Mouse (Mus musculus): Measurements from ENCODE around the gene Trnau1ap. TPM values are rescaled to one million over a fixed set of nuclear protein-coding genes. Genes with fewer than 3 reads are reported as not detected.
"Not testable (repeated sequence)": the region's sequence is repeated elsewhere in the genome, so short reads cannot be mapped to it uniquely, and the experiment has no call there.

The Trnau1ap gene
- polyA plus RNA-seq, 1 experiment from 2014 or later, result 75.7 TPM

DNA sequence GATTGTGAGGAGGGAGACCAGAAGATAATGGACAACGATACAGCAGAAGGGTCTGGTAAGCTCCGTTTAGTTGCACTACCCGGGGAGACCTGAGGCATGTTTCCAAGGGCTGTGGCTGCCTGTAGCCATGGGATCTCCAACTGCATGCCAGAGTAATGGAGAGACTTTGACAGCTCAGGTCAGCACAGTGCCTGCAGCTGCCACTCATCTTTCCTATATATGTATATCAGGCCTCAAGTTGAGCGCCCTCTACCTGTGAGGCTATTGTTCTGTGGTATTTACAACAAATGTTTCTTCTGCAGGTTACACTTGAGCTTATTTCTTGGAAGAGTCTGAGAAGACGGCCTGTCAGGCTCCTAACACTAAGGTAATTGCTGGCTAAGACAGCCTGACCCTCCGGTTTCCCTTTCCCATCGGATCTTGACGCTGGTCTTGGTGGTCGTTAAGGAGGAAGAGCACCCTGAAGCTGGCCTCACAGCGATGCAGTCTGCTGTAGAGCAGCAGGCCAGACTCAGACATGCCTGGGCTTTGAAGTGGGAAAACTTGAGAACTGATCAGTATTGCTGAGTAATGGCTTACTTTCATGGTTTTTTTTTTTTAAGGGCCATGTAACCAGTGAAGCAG is 19.4 kb downstream of the Trnau1ap start:
- ATAC-seq (ENCODE audit: insufficient number of reproducible peaks, low FRiP score, low TSS enrichment, low read depth), result no peak
- H3K4me2 ChIP-seq (replicated peaks), result peak overlapping the region; percentile 70
- peak overlapping the region; percentile 92; the same call in 1 of the 2 replicates for H3K9ac ChIP-seq
- peaks cover 48% of the 10 kb centered on the region for H3K36me3 ChIP-seq
- H3K27me3 ChIP-seq, result no peaks in the 10 kb centered on the region
- H3K4me1 ChIP-seq, result peaks cover 9% of the 10 kb centered on the region
- peak overlapping the region; percentile 91; the same call in 1 of the 2 replicates for H3K27ac ChIP-seq (replicated peaks)
- 21% methylated on average over 10 of the region's 10 CpGs for WGBS
- peak overlapping the region; percentile 77 for H3K4me3 ChIP-seq (replicated peaks)
- H3K9me3 ChIP-seq (replicated peaks), result no peaks in the 10 kb centered on the region

DNA sequence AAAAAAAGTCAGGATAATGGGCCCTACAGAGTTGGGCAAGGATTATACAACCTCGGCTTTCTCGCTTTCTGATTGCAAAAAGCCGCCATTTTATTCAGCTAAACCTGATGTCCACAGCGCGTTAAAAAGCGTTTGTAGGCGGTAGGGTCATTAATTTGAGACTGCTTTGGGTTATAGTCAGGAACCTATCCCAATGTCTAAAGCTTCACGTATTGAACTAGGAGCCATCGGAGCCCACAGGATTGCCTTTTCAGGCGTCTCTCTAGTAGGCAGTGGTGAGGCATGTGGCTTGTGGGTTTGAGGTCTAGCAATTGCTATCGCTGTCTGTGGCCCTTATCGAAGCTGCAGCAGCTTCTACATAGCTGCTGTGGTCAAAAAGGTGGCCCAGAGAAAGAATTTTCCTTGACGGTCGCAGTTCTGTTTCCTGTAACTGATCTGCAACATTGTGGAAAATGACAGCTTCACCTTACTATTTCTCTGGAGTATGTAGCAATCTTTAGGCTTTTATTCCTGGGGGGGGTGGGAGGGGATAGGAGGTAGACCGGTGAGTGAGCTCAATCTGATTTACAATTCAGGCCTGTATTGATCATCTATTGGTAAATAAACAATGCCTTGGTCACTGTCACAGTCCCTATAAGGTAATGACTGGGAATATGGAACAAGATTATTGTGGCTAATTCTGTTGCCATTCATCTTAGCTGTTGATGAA is 20.0 kb downstream of the Trnau1ap start:
- Histone ChIP-seq H3K27ac (replicated peaks) (peak overlapping the region; percentile 91), H3K36me3 (peaks cover 47% of the 10 kb centered on the region), H3K9ac (peak overlapping the region; percentile 92), H3K4me3 (replicated peaks) (peak overlapping the region; percentile 77), H3K9me3 (replicated peaks) (no peaks in the 10 kb centered on the region), H3K4me1 (peaks cover 9% of the 10 kb centered on the region), H3K4me2 (replicated peaks) (peak overlapping the region; percentile 70), H3K27me3 (no peaks in the 10 kb centered on the region)
- WGBS, result under 1% methylated on average over 15 of the region's 15 CpGs
- no peak for ATAC-seq (ENCODE audit: insufficient number of reproducible peaks, low FRiP score, low TSS enrichment, low read depth)

DNA sequence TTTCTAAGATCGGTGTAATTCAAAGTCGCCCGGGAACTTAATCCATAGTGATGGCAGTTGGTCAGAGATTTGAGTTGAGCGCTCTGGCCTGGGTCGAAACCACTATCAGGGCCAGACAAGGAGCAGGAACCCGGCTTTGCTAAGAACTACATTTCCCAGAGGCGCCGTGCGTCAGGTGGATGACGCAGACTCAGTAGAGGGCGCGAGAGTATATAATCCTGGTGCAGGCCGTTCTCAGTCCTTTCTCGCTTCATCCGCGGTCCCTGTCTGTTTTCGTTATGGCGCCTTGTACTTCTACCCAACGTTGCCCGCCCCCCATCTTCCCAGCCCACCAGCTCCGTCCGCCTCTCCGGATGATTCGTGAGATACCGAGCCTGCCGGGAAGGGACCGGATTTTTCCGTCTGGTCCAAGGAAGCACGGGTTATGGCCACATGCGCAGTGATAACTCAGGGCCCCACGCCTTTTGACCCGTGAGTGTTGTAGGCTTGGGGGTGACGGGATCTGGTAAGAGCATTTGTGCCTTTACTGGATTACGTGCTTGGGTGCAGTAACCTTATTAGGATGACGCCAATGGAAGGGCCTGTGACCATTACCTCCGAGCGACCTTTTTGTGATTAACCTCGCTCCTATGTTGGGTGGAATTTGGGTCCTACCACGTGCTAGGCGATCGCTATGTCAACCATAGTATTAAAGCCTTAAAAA is 20.8 kb downstream of the Trnau1ap start:
- Histone ChIP-seq H3K9me3 (replicated peaks) (no peaks in the 10 kb centered on the region), H3K27me3 (no peaks in the 10 kb centered on the region)
- under 1% methylated on average over 41 of the region's 41 CpGs for WGBS

DNA sequence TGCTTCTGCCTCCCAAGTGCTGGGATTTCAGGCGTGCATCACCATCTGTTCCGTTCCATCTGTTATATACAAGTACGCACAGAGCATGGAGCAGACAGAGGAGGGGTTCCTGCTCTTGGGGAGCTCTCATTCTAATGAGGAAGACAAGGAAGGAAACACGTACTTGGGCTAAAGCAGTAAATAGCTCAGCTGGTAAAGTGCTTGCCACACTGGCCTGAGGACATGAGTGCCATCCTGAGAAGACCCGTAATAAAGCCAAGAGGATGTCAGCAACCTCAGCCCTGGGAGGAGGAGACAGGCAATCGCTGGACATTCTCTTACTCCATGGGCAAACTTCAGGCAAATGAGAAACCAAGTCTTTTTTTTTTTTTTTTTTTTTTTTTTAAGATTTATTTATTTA is 23.3 kb downstream of the Trnau1ap start:
- peaks cover 23% of the 10 kb centered on the region for H3K4me1 ChIP-seq
- H3K4me2 ChIP-seq (replicated peaks), result no peak overlapping the region
- H3K27ac ChIP-seq (replicated peaks), result no peak overlapping the region
- 72% methylated on average over 6 of the region's 6 CpGs for WGBS
- H3K27me3 ChIP-seq, result no peaks in the 10 kb centered on the region
- H3K9ac ChIP-seq, result no peak overlapping the region
- H3K36me3 ChIP-seq, result peaks cover 14% of the 10 kb centered on the region
- H3K9me3 ChIP-seq (replicated peaks), result no peaks in the 10 kb centered on the region
- ATAC-seq (ENCODE audit: insufficient number of reproducible peaks, low FRiP score, low TSS enrichment, low read depth), result no peak
- H3K4me3 ChIP-seq (replicated peaks), result no peak overlapping the region

More for the DNA sequence above, 20.8 kb downstream of the Trnau1ap start:
- Histone ChIP-seq H3K36me3 (peaks cover 40% of the 10 kb centered on the region), H3K4me1 (peaks cover 9% of the 10 kb centered on the region), H3K4me2 (replicated peaks) (peak overlapping the region; percentile 70), H3K4me3 (replicated peaks) (peak overlapping the region; percentile 77), H3K9ac (peak overlapping the region; percentile 92), H3K27ac (replicated peaks) (peak overlapping the region; percentile 91)
- ATAC-seq (ENCODE audit: insufficient number of reproducible peaks, low FRiP score, low TSS enrichment, low read depth), result peak; percentile 92

DNA sequence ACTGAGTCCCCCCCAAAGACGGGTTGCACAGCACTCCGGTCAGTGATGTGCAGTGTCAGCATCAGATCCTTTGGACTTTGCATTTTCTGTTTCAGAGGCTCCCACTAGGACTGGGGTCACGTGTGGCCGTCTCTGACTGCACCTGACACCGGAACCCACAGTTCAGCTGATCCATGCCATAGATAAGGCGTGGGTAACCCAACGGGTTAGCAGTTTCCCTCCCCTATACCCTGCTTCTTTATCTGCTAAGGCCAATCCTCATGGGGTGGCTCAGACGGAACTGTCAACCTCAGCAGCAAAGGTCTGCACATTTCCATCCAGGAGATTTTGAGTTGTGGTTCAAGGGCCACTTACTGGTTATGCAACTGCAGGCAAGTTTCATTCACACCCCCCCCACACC is 24.1 kb downstream of the Trnau1ap start:
- Histone ChIP-seq H3K27ac (replicated peaks) (no peak overlapping the region), H3K4me1 (peaks cover 21% of the 10 kb centered on the region), H3K36me3 (peaks cover 7% of the 10 kb centered on the region), H3K4me3 (replicated peaks) (no peak overlapping the region), H3K9me3 (replicated peaks) (no peaks in the 10 kb centered on the region), H3K27me3 (no peaks in the 10 kb centered on the region), H3K9ac (no peak overlapping the region), H3K4me2 (replicated peaks) (no peak overlapping the region)
- ATAC-seq (ENCODE audit: insufficient number of reproducible peaks, low FRiP score, low TSS enrichment, low read depth), result no peak
- 77% methylated on average over 8 of the region's 8 CpGs for WGBS

DNA sequence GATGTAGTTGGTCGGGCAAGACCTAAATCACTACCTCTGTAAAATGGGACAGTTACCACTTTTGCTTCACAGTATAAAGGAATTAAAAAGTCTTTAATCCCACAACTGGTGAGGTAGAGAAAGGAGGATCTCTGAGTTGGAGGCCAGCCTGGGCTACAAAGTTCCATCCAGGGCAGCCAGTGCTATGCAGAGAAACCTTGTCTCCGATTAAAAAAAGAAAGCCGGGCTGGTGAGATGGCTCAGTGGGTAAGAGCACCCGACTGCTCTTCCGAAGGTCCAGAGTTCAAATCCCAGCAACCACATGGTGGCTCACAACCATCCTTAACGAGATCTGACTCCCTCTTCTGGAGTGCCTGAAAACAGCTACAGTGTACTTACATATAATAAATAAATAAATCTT is 25.9 kb downstream of the Trnau1ap start:
- WGBS, result 41% methylated on average over 6 of the region's 6 CpGs
- not testable (repeated sequence) for H3K9ac ChIP-seq; H3K36me3 ChIP-seq; ATAC-seq (ENCODE audit: insufficient number of reproducible peaks, low FRiP score, low TSS enrichment, low read depth); H3K27me3 ChIP-seq; H3K9me3 ChIP-seq (replicated peaks)
- peak overlapping the region; percentile 45; the same call in 1 of the 2 replicates for H3K27ac ChIP-seq (replicated peaks)
- H3K4me3 ChIP-seq (replicated peaks), result peak overlapping the region; percentile 51
- peaks cover 14% of the 10 kb centered on the region; the same call in 1 of the 2 replicates for H3K4me1 ChIP-seq
- peak overlapping the region; percentile 80 for H3K4me2 ChIP-seq (replicated peaks)

DNA sequence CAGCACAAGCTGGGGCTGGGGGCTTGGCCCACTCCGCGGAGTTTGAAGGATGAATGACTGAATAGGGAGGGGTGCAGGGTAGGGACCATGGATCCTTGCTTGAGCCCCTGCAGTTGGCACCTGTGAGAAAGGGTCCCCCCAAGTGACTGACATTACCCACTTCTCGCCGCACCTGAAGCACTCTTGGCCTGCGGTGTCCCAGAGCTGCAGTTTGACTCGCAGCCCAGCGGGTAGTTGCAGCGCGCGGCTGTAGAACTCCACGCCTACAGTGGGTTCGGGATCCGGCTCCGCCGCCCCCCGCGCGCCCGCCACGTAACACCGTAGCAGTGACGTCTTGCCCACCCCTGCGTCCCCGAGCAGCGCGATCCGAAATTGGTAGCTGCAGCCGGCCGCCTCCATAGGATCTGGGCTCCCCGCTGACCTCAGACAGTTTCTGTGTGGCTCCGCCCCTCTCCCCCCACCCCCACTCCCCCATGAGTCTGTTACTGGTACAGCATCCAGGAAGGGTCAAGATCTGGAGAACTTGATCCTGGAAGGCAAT is 26.3 kb downstream of the Trnau1ap start, which contains the start of gene Rab42:
Rab42 (minus strand) TSS at position 447 of the 541 bp plus-strand sequence.
- Histone ChIP-seq H3K27ac (replicated peaks) (peak within 1 kb of the TSS; percentile 45), H3K4me3 (replicated peaks) (peak within 1 kb of the TSS; percentile 51), H3K27me3 (no peaks in the 10 kb centered on the region), H3K9ac (peak within 1 kb of the TSS; percentile 39), H3K4me2 (replicated peaks) (peak within 1 kb of the TSS; percentile 80), H3K9me3 (replicated peaks) (no peaks in the 10 kb centered on the region), H3K4me1 (peaks cover 14% of the 10 kb centered on the region; the same call in 1 of the 2 replicates), H3K36me3 (no peaks in the 10 kb centered on the region)
- 1% methylated on average over 31 of the region's 31 CpGs for WGBS
- peak; percentile 82 for ATAC-seq (ENCODE audit: insufficient number of reproducible peaks, low FRiP score, low TSS enrichment, low read depth)

DNA sequence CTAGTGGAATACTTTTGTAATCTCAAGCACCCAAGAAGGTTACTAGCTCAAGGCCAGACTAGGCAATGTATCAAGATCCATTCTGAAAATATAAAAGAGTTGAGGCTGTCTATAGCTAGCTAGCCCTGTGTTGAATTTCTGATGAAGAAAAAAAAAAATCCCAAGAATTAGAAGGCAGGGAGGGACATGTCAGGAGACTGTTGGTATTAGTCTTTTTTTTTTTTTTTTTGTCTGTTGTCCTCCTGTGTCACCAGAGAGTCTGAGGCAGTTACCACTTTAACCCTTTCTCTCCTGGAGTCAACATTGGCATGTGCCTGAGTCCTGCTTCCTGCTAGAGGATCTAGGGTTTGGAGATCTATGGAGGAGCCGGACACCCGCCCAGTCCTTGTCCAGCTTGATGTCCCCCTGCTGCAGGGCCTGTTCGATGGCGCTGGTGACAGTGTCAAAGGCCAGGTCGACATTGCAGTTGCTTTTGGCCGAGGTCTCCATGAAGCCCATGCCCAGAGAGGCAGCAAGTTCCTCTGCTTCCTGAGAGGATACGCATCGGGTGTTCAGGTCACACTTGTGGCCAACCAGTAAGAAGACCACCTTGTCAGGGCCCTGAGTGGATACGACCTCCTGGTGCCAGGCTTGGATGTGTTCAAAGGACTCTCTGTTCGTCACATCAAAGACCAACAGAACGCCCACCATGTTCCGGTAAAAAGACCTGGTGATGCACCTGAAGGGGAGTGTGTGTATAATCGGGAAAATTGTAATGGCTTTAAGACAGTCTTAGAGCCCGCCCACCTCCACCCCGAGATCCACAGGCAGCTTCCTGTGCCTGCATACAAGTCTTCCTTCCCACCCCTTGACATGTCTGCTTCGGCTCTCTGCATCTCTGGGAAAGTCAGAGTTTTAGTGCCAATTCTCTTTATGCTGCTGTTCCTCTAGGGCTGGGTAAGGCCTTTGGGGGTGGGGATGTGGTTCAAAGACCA is 27.1 kb downstream of the Trnau1ap start:
- Histone ChIP-seq H3K36me3 (no peaks in the 10 kb centered on the region), H3K4me1 (peaks cover 14% of the 10 kb centered on the region; the same call in 1 of the 2 replicates), H3K27me3 (no peaks in the 10 kb centered on the region), H3K4me2 (replicated peaks) (peak overlapping the region; percentile 80), H3K27ac (replicated peaks) (peak overlapping the region; percentile 45; the same call in 1 of the 2 replicates), H3K9ac (peak overlapping the region; percentile 39; the same call in 1 of the 2 replicates), H3K9me3 (replicated peaks) (no peaks in the 10 kb centered on the region), H3K4me3 (replicated peaks) (peak overlapping the region; percentile 51)
- 57% methylated on average over 16 of the region's 16 CpGs for WGBS
- no peak for ATAC-seq (ENCODE audit: insufficient number of reproducible peaks, low FRiP score, low TSS enrichment, low read depth)

DNA sequence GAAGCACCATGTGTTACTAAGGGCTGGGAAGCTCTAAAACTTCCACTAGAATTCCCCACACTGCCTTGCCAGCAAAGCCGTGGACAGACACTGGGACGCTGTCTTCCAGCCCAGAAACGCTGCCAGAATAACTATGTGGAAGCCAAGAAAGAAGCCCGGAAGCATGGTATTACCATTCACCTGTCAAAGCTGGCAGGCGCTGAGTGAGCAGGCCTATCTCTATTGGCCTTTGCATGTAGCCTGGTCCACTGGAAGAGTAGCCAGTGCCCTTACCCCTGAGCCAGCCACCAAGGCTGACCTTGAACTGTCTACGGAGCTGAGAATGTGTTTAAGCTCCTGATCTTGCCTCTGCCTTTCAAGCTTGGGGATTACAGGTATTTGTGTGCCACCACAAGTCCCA is 27.9 kb downstream of the Trnau1ap start:
- H3K4me3 ChIP-seq (replicated peaks), result no peak overlapping the region
- ATAC-seq (ENCODE audit: insufficient number of reproducible peaks, low FRiP score, low TSS enrichment, low read depth), result no peak
- no peaks in the 10 kb centered on the region for H3K36me3 ChIP-seq
- 0 out of 2 replicates have a peak overlapping the region, but pooled peaks have one; percentile 11 for H3K27ac ChIP-seq (replicated peaks)
- H3K4me1 ChIP-seq, result peaks cover 14% of the 10 kb centered on the region; the same call in 1 of the 2 replicates
- H3K4me2 ChIP-seq (replicated peaks), result no peak overlapping the region
- H3K27me3 ChIP-seq, result no peaks in the 10 kb centered on the region
- no peaks in the 10 kb centered on the region for H3K9me3 ChIP-seq (replicated peaks)
- WGBS, result 76% methylated on average over 6 of the region's 6 CpGs
- H3K9ac ChIP-seq, result no peak overlapping the region

DNA sequence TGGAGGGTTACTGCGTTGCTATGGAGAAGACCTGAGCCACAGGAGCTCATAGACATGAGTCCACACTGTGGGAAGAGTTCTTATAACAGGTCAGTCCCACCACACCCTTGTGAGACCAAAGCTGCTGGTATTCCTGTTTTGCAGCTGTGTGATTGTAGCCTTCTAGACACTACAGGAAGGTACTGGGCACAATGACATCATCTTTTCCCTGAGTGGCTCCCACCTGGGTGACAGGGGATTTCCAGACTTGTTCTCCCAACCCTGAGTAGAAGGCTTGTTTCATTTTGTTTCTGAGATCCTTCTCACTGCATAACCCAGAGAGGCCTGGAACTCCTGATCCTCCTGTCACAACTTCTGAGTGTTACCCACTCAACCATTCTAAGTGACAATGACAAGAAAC is 29.5 kb downstream of the Trnau1ap start:
- Histone ChIP-seq H3K4me2 (replicated peaks) (no peak overlapping the region), H3K36me3 (no peaks in the 10 kb centered on the region), H3K9me3 (replicated peaks) (no peaks in the 10 kb centered on the region), H3K9ac (no peak overlapping the region), H3K27me3 (no peaks in the 10 kb centered on the region), H3K4me1 (peaks cover 14% of the 10 kb centered on the region; the same call in 1 of the 2 replicates), H3K4me3 (replicated peaks) (no peak overlapping the region), H3K27ac (replicated peaks) (no peak overlapping the region)
- WGBS, result 87% methylated on average over 1 of the region's 1 CpGs
- no peak for ATAC-seq (ENCODE audit: insufficient number of reproducible peaks, low FRiP score, low TSS enrichment, low read depth)
